Mouse (Mus musculus) forebrain, postnatal 0 days (tissue): ENCODE measurements around the gene Vps16. TPM values are rescaled to one million over a fixed set of nuclear protein-coding genes. Genes with fewer than 3 reads are reported as not detected.

Experiments used
- ATAC-seq: fragments of 200-750 bp; cut with Nextera tagmentation; 2 replicates; pipeline ENCODE4 v1.8.0; 2017; ENCODE audit warnings: mild to moderate bottlenecking, moderate library complexity
- DNase-seq: peaks from one replicate; pipeline ENCODE4 v3.0.0-alpha.2; 2015
- H3K27ac ChIP-seq: fragments of 300-500 bp; sonication (generic); 2 replicates; pipeline ENCODE4 v1.5.1; 2014; ENCODE audit warnings: low read depth, mild to moderate bottlenecking, antibody characterized with exemption, low read length, moderate library complexity, mixed read lengths
- H3K27me3 ChIP-seq: fragments of 300-500 bp; sonication (generic); 2 replicates; pipeline ENCODE4 v1.6.1; 2014; ENCODE audit warnings: mild to moderate bottlenecking, low read length, mixed read lengths; ENCODE audit not compliant: insufficient read depth
- H3K36me3 ChIP-seq: fragments of 300-500 bp; sonication (generic); 2 replicates; pipeline ENCODE4 v1.6.1; 2014; ENCODE audit warnings: mild to moderate bottlenecking, moderate library complexity; ENCODE audit not compliant: insufficient read depth
- H3K4me1 ChIP-seq: fragments of 300-500 bp; sonication (generic); 2 replicates; pipeline ENCODE4 v1.6.1; 2014; ENCODE audit warnings: antibody characterized with exemption; ENCODE audit not compliant: insufficient read depth
- H3K4me2 ChIP-seq: fragments of 300-500 bp; sonication (generic); 2 replicates; pipeline ENCODE4 v1.6.1; 2014; ENCODE audit warnings: low read depth, mild to moderate bottlenecking, moderate library complexity
- H3K4me3 ChIP-seq: fragments of 300-500 bp; sonication (generic); 2 replicates; pipeline ENCODE4 v1.5.1; 2014; ENCODE audit warnings: low read depth, low read length, mixed read lengths
- H3K9ac ChIP-seq: fragments of 300-500 bp; sonication (generic); 2 replicates; pipeline ENCODE4 v1.6.1; 2014; ENCODE audit warnings: mild to moderate bottlenecking
- H3K9me3 ChIP-seq: fragments of 300-500 bp; sonication (generic); 2 replicates; pipeline ENCODE4 v1.6.1; 2016; ENCODE audit warnings: low read length
- CTCF ChIP-seq: sonication (generic); IDR thresholded peaks from 2 replicates; pipeline ENCODE4 v1.5.1; 2016; ENCODE audit warnings: antibody characterized with exemption, control low read depth, low read depth
- WGBS: fragments of 180-500 bp; shearing (Covaris S2); extraction: QIAGEN DNeasy Blood & Tissue Kit; methylation state at CpG from one replicate; pipeline ENCODE4 v1.1.7; 2014; 5-methylcytosine and 5-hydroxymethylcytosine counted together
- polyA plus RNA-seq: library from polyadenylated mRNA; unstranded; fragments of >200 nt; fragmentation: Nextera tagmentation; extraction: Ambion mirVana; gene quantifications from 2 replicates; pipeline ENCODE4 v1.2.1, GENCODE M21; 2015
- total RNA-seq: library from RNA; depleted of rRNA; stranded (reverse); fragments of >200 nt; gene quantifications from 2 replicates; pipeline ENCODE4 v1.2.3, GENCODE M21; 2014; rRNA removed

Vps16 gene
- total and polyA plus RNA-seq, 2 experiments from 2014 or later: 76.7 to 78.7 TPM

DNA sequence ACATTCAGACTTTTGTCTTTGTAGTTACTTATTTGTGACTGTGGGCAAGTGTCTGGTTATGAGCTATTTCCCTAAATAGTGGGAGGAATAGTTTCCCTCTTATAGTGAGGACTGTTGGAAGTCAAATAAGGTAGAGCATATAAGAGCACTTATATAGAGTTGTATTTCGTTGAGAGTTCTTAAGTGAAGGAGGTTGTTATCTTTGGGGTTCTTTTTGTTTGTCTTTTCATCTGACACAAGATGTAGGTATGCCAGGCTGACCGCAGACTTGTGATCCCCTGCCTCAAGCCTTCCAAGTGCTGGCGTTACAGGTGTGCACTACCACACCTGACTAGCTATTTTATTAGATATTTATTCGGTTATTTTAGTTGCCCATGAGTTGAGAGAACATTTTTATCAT is 58.0 kb downstream of the Vps16 start:
- no peak for DNase-seq
- H3K36me3 ChIP-seq: no peaks in the 10 kb centered on the region
- H3K27me3 ChIP-seq: no peaks in the 10 kb centered on the region
- H3K9me3 ChIP-seq: no peaks in the 10 kb centered on the region
- no peak overlapping the region for H3K27ac ChIP-seq
- ATAC-seq: no peak
- WGBS: 97% methylated on average over 4 of the region's 4 CpGs
- H3K4me1 ChIP-seq: no peaks in the 10 kb centered on the region
- no peak overlapping the region for H3K4me3 ChIP-seq
- no peak overlapping the region for H3K9ac ChIP-seq
- no peak for TF ChIP-seq CTCF
- H3K4me2 ChIP-seq: no peak overlapping the region

DNA sequence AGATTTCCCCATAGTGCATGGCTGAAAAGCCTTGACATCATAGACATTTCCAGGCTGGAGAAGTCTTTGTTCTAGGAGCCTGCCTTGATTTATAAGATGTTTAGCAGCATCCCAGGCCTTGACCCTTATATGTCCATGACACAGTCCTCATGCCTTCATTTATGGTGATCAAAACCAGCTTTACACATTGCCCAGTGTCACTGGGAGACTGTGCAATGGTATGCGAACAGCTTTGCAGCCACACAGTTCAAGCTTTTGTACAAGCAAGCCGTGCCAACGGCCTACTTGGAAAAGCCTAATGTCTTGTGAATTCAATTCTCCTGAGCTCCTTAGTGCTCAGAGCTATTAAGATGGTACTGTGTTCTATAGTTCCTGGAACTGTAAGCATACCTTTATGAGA is 58.6 kb downstream of the Vps16 start:
- H3K4me2 ChIP-seq: no peak overlapping the region
- ATAC-seq: no peak
- H3K4me1 ChIP-seq: no peaks in the 10 kb centered on the region
- no peaks in the 10 kb centered on the region for H3K36me3 ChIP-seq
- H3K9ac ChIP-seq: no peak overlapping the region
- DNase-seq: no peak
- no peak overlapping the region for H3K4me3 ChIP-seq
- H3K9me3 ChIP-seq: no peaks in the 10 kb centered on the region
- TF ChIP-seq CTCF: no peak
- H3K27me3 ChIP-seq: no peaks in the 10 kb centered on the region
- WGBS: 29% methylated on average over 3 of the region's 3 CpGs
- H3K27ac ChIP-seq: no peak overlapping the region

DNA sequence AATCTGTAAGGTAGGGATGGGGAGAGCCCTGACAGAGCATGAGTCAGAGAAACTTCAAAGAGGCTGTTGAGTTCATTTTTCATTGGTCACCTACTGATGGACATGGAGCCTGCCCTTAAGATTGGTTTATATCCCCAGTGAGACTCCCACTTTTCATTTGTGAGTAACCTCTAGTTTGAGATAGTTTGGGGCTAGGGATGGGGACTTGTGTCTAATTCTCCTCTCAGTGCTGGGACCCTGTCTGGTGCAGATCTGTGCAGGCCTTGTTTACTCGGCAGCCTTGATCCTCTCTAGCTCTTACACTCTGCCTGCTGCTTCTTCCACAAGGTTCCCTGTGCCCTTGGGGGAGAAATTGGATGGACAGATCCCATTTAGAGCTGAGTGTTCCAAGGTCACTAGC is 60.1 kb downstream of the Vps16 start:
- DNase-seq: no peak
- Histone ChIP-seq H3K27ac (no peak overlapping the region), H3K36me3 (no peaks in the 10 kb centered on the region), H3K4me1 (no peaks in the 10 kb centered on the region), H3K27me3 (no peaks in the 10 kb centered on the region), H3K9me3 (no peaks in the 10 kb centered on the region), H3K9ac (no peak overlapping the region), H3K4me3 (no peak overlapping the region), H3K4me2 (no peak overlapping the region)
- WGBS: 93% methylated on average over 1 of the region's 1 CpGs
- no peak for ATAC-seq
- no peak for TF ChIP-seq CTCF

DNA sequence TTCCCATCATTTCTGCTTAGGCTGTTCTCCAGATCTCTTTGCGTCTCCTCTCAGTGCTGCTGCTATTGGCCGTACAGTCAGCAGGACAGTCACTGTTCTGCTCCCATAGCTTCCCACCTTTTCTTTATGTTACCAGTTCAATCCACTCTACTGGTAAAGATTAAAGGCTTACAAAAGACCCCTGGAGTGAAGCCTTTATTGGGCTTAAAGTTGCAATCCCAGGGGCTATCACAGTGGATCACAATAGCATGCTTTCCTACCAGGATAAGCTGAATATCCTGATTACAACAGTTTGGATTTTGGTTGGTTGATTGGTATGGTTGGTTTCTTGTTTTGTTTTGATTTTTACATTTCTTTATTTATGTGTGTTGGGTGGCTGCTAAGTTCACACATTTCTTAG is 63.9 kb downstream of the Vps16 start:
- no peaks in the 10 kb centered on the region for H3K27me3 ChIP-seq
- H3K9ac ChIP-seq: no peak overlapping the region
- TF ChIP-seq CTCF: no peak
- peaks cover 3% of the 10 kb centered on the region; the same call in 1 of the 2 replicates for H3K36me3 ChIP-seq
- no peak overlapping the region for H3K27ac ChIP-seq
- H3K9me3 ChIP-seq: no peaks in the 10 kb centered on the region
- no peak overlapping the region for H3K4me3 ChIP-seq
- WGBS: 45% methylated on average over 2 of the region's 2 CpGs
- no peak overlapping the region for H3K4me2 ChIP-seq
- ATAC-seq (no peak), DNase-seq (no peak)
- no peaks in the 10 kb centered on the region for H3K4me1 ChIP-seq

DNA sequence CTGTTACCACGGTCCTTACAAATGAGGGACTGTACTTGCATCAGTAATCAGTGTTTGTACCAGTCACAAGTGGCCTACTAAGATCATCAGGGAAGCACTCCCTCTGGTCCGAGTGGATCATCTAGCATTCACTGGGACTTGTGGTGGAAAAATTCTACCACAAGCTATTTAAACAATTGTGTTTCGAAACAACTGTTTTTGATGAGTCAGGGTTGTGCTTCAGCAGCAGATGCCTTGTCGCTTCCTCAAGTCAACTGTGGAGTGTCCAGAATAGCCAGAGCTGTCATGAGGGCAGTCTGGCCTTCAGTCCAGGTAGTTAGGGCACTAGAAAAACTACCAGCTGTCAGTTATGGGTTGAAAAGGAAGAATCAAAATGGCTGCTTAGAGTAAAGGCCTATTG is 64.5 kb downstream of the Vps16 start:
- Histone ChIP-seq H3K9ac (no peak overlapping the region), H3K36me3 (peaks cover 3% of the 10 kb centered on the region; the same call in 1 of the 2 replicates), H3K4me3 (no peak overlapping the region), H3K27me3 (no peaks in the 10 kb centered on the region), H3K4me1 (no peaks in the 10 kb centered on the region), H3K9me3 (no peaks in the 10 kb centered on the region), H3K27ac (no peak overlapping the region), H3K4me2 (no peak overlapping the region)
- whole genome bisulfite sequencing: 84% methylated on average over 4 of the region's 4 CpGs
- no peak for DNase-seq
- TF ChIP-seq CTCF: no peak
- ATAC-seq: no peak

DNA sequence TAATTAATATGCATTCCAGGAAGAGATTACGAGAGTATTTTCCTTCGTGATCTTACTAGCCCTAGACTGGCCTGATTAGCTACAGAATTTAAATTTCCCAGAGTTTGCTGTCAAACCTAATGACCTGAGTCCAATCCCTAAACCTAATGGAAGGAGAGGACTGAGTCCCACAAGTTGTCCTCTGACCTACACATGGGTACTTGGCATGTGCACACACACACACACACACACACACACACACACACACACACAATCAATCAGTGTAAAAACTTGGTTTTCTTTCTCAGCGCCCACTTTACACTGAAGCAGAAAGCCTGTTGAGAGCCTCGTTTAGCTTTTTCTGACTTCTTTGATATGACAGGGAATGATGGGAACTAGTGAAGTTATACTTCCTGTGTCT is 67.0 kb downstream of the Vps16 start:
- H3K9ac ChIP-seq: no peak overlapping the region
- H3K9me3 ChIP-seq: no peaks in the 10 kb centered on the region
- H3K4me3 ChIP-seq: no peak overlapping the region
- WGBS: 14% methylated on average over 4 of the region's 4 CpGs
- DNase-seq: peak; percentile 27
- 0 out of 2 replicates have a peak, but pooled peaks have one; percentile 26 for ATAC-seq
- 0 out of 2 replicates have a peak, but pooled peaks cover 2% of the 10 kb centered on the region for H3K4me1 ChIP-seq
- no peak overlapping the region for H3K4me2 ChIP-seq
- H3K27ac ChIP-seq: peak overlapping the region; percentile 36
- no peak for TF ChIP-seq CTCF
- no peaks in the 10 kb centered on the region for H3K27me3 ChIP-seq
- peaks cover 3% of the 10 kb centered on the region; the same call in 1 of the 2 replicates for H3K36me3 ChIP-seq

DNA sequence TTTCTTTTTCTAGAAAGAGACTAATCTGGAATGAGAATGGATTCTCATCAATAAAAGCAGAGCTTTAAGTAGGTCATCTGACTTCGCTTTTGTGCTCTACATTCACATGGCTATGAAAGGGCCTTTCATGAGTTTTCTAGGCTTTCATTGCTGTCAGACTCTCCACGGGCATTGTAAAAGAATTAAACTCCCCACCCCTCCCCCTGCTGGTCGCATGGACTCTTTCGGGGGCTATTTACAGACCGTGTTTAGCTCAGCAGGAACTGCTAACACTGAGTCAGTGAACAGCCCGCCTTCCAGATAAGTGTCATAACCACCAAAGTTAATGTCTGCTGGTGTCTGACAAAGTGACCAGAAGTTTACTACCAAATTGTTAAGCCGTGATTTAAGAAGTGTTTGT is 67.4 kb downstream of the Vps16 start:
- Histone ChIP-seq H3K9me3 (no peaks in the 10 kb centered on the region), H3K9ac (no peak overlapping the region), H3K27me3 (no peaks in the 10 kb centered on the region), H3K4me3 (no peak overlapping the region), H3K4me2 (no peak overlapping the region), H3K36me3 (peaks cover 3% of the 10 kb centered on the region; the same call in 1 of the 2 replicates), H3K4me1 (0 out of 2 replicates have a peak, but pooled peaks cover 5% of the 10 kb centered on the region), H3K27ac (peak overlapping the region; percentile 55)
- WGBS: 3% methylated on average over 7 of the region's 7 CpGs
- DNase-seq (peak; percentile 59), ATAC-seq (peak; percentile 86)
- TF ChIP-seq CTCF: peak; percentile 17; the same call in 1 of the 2 replicates

Other genes starting within 250 kb of the Vps16 start
- gene Snrpb, start 244.9 kb upstream of the Vps16 start, total RNA-seq: 306 TPM in 2 replicates
- 334 and 388 TPM in 2 replicates for gene Snrpb, start 244.9 kb upstream of the Vps16 start, polyA plus RNA-seq
- gene Tmc2, start 229.1 kb upstream of the Vps16 start, total RNA-seq: not detected in 2 replicates
- gene Tmc2, start 229.1 kb upstream of the Vps16 start, polyA plus RNA-seq: not detected in 2 replicates
- 173 and 183 TPM in 2 replicates for gene Nop56, start 149.9 kb upstream of the Vps16 start, total RNA-seq
- gene Nop56, start 149.9 kb upstream of the Vps16 start, polyA plus RNA-seq: 220 and 243 TPM in 2 replicates
- gene Idh3b, start 139.8 kb upstream of the Vps16 start, total RNA-seq: 137 and 175 TPM in 2 replicates
- 151 and 169 TPM in 2 replicates for gene Idh3b, start 139.8 kb upstream of the Vps16 start, polyA plus RNA-seq
- 9.3 and 15.1 TPM in 2 replicates for gene Ebf4, start 129.2 kb upstream of the Vps16 start, total RNA-seq
- gene Ebf4, start 129.2 kb upstream of the Vps16 start, polyA plus RNA-seq: 3.5 and 4.8 TPM in 2 replicates
- 18.4 and 20.4 TPM in 2 replicates for gene Cpxm1, start 26.8 kb upstream of the Vps16 start, total RNA-seq
- gene Cpxm1, start 26.8 kb upstream of the Vps16 start, polyA plus RNA-seq: 20.4 and 22.4 TPM in 2 replicates
- gene Gm28372, start 19.1 kb upstream of the Vps16 start, total RNA-seq: not detected in 2 replicates
- gene Gm28372, start 19.1 kb upstream of the Vps16 start, polyA plus RNA-seq: not detected in 2 replicates
- gene 1700020A23Rik, start 19.1 kb upstream of the Vps16 start, total RNA-seq: not detected in 2 replicates
- gene 1700020A23Rik, start 19.1 kb upstream of the Vps16 start, polyA plus RNA-seq: 0.45 TPM in 1 of 2 replicates, not detected in the other
- not detected in 2 replicates for gene Tmem239, start 17.9 kb upstream of the Vps16 start, total RNA-seq
- 0.16 TPM in 1 of 2 replicates, not detected in the other for gene Tmem239, start 17.9 kb upstream of the Vps16 start, polyA plus RNA-seq
- gene Pced1a, start 362 bp downstream of the Vps16 start, total RNA-seq: 15.9 and 18.0 TPM in 2 replicates
- gene Pced1a, start 362 bp downstream of the Vps16 start, polyA plus RNA-seq: 7.9 and 9.2 TPM in 2 replicates
- 154 and 167 TPM in 2 replicates for gene Ptpra, start 25.9 kb downstream of the Vps16 start, total RNA-seq
- 142 and 162 TPM in 2 replicates for gene Ptpra, start 25.9 kb downstream of the Vps16 start, polyA plus RNA-seq
- gene Mrps26, start 139.4 kb downstream of the Vps16 start, total RNA-seq: 46.2 and 59.7 TPM in 2 replicates
- gene Mrps26, start 139.4 kb downstream of the Vps16 start, polyA plus RNA-seq: 113 and 119 TPM in 2 replicates
- 4.0 and 8.8 TPM in 2 replicates for gene Oxt, start 151.8 kb downstream of the Vps16 start, total RNA-seq
- 2.2 and 8.1 TPM in 2 replicates for gene Oxt, start 151.8 kb downstream of the Vps16 start, polyA plus RNA-seq
- gene Avp, start 158.2 kb downstream of the Vps16 start, total RNA-seq: 87.2 and 92.1 TPM in 2 replicates
- gene Avp, start 158.2 kb downstream of the Vps16 start, polyA plus RNA-seq: 83.0 and 181 TPM in 2 replicates
- 10.0 and 11.0 TPM in 2 replicates for gene Fastkd5, start 205.7 kb downstream of the Vps16 start, total RNA-seq
- gene Fastkd5, start 205.7 kb downstream of the Vps16 start, polyA plus RNA-seq: 7.1 and 8.1 TPM in 2 replicates
- gene Ubox5, start 205.7 kb downstream of the Vps16 start, total RNA-seq: 5.5 and 6.6 TPM in 2 replicates
- gene Ubox5, start 205.7 kb downstream of the Vps16 start, polyA plus RNA-seq: 5.9 and 7.3 TPM in 2 replicates
- gene Lzts3, start 218.5 kb downstream of the Vps16 start, total RNA-seq: 33.5 and 35.5 TPM in 2 replicates
- 4.7 and 11.3 TPM in 2 replicates for gene Lzts3, start 218.5 kb downstream of the Vps16 start, polyA plus RNA-seq
- 33.8 and 40.1 TPM in 2 replicates for gene Ddrgk1, start 240.3 kb downstream of the Vps16 start, total RNA-seq
- gene Ddrgk1, start 240.3 kb downstream of the Vps16 start, polyA plus RNA-seq: 73.0 and 77.4 TPM in 2 replicates
- 151 and 160 TPM in 2 replicates for gene Itpa, start 243.3 kb downstream of the Vps16 start, total RNA-seq
- 128 and 145 TPM in 2 replicates for gene Itpa, start 243.3 kb downstream of the Vps16 start, polyA plus RNA-seq